Mouse (Mus musculus): ENCODE measurements around the gene Trak1. TPM values are rescaled to one million over a fixed set of nuclear protein-coding genes. Genes with fewer than 3 reads are reported as not detected.
"Not testable (repeated sequence)": the region's sequence is repeated elsewhere in the genome, so short reads cannot be mapped to it uniquely, and the experiment has no call there.

Trak1 gene
- polyA plus RNA-seq, 1 experiment from 2014 or later: 58.4 TPM

DNA sequence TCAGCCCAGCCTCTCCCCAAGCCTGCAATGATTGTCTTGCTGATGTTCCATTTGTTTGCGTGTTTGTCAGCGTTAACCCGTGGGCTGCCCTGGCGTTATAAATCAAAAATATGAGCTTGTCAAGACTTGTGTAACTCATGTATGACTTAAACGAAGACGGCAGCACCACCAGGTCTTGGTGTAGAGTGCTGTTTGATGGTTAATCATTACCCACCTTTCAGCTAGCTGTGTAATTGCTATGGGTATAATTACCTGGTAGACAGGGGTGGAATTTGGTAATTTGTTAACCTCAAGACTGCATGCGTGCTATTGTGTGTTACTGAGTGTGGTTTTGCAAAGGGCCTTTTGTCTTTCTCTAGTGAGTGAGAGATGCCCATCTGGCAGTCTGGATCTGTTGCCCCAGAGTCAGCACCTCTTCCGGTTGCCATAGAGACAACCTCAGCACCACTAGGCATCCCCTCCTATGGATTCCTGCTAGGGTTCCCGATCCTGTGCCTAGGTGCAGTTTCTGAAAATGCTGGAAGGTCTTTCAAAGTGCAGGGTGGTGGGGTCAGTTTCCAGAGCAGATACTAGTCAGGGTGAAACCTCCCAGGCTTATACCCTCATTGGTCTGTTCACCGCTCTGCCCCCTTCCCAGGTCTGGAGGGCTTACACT, 15.1 kb downstream of the Trak1 start:
- peaks cover 73% of the 10 kb centered on the region for H3K4me1 ChIP-seq (replicated peaks)
- WGBS: 11% methylated on average over 10 of the region's 10 CpGs
- no peak overlapping the region for H3K4me3 ChIP-seq
- no peaks in the 10 kb centered on the region for H3K36me3 ChIP-seq
- H3K27me3 ChIP-seq: no peaks in the 10 kb centered on the region
- H3K9me3 ChIP-seq: no peaks in the 10 kb centered on the region
- no peak overlapping the region for H3K9ac ChIP-seq
- H3K27ac ChIP-seq (replicated peaks): peak overlapping the region; percentile 83
- H3K4me2 ChIP-seq: 0 out of 2 replicates have a peak overlapping the region, but pooled peaks have one; percentile 3
- ATAC-seq (ENCODE audit: low FRiP score, low read depth): no peak

DNA sequence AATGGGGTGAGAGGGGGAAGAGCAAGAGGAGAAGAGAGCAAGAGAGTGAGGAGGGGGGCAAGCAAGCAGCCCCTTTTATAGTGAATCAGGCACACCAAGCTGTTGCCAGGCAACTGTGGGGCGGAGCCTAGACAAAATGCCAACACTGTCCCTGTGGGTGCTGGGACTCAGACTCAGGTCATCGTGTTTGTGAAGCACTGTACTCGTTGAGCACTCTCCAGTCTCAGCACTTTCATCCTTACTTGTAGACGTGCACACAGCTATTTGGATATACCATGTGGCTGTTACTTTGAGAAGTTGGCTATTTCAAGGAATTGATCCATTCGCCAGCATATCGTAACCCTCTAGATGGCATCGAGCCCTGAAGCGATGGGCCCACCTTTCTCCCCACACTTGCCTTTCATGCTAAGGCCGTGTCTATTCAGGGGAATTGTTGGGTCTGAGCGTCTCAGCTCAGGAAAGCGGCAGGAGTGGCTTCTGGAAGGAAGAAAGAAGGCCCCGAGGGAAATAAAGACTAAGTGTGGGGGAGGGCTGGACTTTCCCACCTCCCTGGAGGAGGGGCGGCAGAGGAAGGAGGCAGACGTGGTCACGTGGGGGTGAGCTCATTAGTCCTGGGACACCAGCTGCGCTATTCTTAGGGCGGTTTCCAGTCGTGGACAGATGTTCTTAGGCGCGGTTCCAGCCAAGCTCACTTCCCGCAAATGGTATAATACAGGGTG, 16.5 kb downstream of the Trak1 start:
- Histone ChIP-seq H3K4me2 (peak overlapping the region; percentile 52), H3K9ac (no peak overlapping the region; the same call in 1 of the 2 replicates), H3K9me3 (no peaks in the 10 kb centered on the region), H3K36me3 (no peaks in the 10 kb centered on the region), H3K27ac (replicated peaks) (peak overlapping the region; percentile 83), H3K4me1 (replicated peaks) (peaks cover 74% of the 10 kb centered on the region), H3K4me3 (peak overlapping the region; percentile 20), H3K27me3 (no peaks in the 10 kb centered on the region)
- WGBS: 2% methylated on average over 21 of the region's 21 CpGs
- ATAC-seq (ENCODE audit: low FRiP score, low read depth): peak; percentile 45

DNA sequence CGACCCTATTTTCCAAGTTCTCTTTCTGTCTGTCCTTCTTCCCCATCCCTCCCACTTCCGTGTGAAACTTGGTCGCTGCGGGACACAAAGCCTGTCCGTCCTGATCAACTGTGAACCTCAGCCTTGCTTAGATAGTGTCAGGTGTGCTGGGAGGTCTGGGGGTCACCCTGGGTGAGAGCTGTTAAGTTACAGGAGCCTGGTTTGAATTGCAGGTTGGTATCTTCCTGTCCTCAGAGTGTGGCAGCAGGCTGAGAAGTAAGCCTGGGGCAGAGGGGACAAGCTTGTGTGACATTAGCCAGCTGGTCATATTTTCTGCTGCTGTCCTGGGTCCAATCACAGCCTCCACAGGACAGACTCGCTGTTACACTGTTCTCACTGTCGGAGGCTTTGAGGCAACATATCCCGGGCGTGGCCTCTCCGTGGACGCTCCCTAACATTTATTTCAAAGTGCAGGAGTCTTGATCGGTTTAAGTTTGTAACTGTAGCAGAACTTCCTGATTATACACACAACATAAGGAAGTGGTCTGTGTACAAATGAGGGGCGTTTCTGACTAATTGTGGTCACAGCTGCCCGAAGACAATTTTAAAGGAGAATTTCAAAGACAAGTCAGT, 17.3 kb downstream of the Trak1 start:
- Histone ChIP-seq H3K9ac (peak overlapping the region; percentile 20; the same call in 1 of the 2 replicates), H3K4me1 (replicated peaks) (peaks cover 70% of the 10 kb centered on the region), H3K27ac (replicated peaks) (peak overlapping the region; percentile 83), H3K9me3 (no peaks in the 10 kb centered on the region), H3K4me2 (peak overlapping the region; percentile 52), H3K36me3 (no peaks in the 10 kb centered on the region), H3K27me3 (no peaks in the 10 kb centered on the region), H3K4me3 (peak overlapping the region; percentile 20)
- WGBS: 10% methylated on average over 14 of the region's 14 CpGs
- no peak for ATAC-seq (ENCODE audit: low FRiP score, low read depth)

DNA sequence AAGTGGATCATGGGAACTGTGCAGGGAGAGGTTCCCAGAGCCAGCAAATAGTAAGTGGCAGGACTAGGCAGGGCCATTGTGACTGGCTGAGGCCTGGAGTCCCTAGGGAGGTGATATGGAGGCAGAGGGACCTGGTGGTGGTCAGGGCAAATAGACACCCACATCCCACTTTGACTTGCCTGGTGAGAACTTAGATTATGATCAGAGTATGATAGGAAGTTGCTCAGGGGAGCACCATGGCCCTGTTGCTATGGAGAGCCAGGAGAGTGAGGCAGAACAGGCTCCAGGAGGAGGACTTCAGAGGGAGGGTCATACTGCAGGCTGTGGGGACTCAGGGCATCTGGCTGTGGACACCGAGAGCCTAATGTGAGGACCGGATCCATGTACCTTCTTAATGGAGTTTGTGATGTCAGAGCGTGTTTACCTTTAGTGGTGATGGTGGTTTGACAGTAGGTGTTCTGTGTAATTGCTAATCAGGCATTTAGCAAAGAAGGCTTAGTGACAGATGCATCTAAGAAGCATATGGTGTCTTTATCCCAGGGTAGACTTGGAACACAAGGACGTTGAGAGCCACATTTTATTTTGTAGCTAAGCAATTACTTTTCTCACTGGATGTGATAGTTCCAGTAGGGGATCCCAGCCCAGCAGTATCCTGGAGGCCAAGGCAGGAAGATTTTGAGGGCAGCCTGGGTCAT, 18.7 kb downstream of the Trak1 start:
- H3K9me3 ChIP-seq: no peaks in the 10 kb centered on the region
- peaks cover 63% of the 10 kb centered on the region for H3K4me1 ChIP-seq (replicated peaks)
- 54% methylated on average over 4 of the region's 4 CpGs for WGBS
- peak overlapping the region; percentile 52; the same call in 1 of the 2 replicates for H3K27ac ChIP-seq (replicated peaks)
- H3K4me2 ChIP-seq: no peak overlapping the region
- no peak overlapping the region for H3K9ac ChIP-seq
- H3K36me3 ChIP-seq: no peaks in the 10 kb centered on the region
- no peak for ATAC-seq (ENCODE audit: low FRiP score, low read depth)
- no peak overlapping the region for H3K4me3 ChIP-seq
- H3K27me3 ChIP-seq: no peaks in the 10 kb centered on the region

DNA sequence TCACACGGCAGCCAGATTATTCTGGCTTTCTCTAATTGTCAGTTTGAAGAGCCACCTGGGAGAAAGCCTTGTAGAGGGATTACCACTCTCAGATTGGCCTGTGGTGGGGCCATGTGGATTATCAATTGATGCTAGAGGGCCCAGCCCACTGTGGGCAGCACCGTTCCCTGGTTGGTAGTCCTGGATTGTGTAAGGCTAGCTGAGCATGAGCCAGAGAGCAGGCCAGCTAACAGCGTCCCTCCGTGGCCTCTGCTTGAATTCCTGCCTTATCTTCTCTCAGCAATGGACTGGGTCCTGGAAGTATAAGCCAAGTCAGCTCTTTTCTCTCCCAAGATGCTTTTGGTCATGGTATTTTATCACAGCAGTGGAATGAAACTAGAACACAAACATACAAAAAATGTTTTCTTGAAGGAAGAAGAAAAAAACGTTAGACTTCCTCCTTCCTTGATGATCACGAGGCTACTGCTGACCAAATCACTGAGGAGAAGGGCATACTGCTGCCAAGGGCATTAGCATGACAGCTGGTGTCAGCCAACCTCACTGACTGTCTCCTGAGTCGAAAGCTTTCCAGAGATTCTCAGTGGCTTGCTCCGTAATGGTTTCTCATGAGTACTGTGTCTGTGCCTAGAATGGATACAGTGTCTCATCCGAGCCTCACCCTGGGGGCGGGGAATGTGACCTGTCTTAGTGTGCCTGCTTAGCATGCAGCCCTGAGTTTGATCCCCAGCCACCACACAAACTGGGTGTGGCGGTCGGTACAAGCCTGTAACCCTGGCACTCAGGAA, 19.5 kb downstream of the Trak1 start:
- H3K4me2 ChIP-seq: no peak overlapping the region
- ATAC-seq (ENCODE audit: low FRiP score, low read depth): no peak
- no peaks in the 10 kb centered on the region for H3K36me3 ChIP-seq
- no peaks in the 10 kb centered on the region for H3K27me3 ChIP-seq
- H3K27ac ChIP-seq (replicated peaks): peak overlapping the region; percentile 52
- H3K9ac ChIP-seq: no peak overlapping the region
- H3K4me1 ChIP-seq (replicated peaks): peaks cover 61% of the 10 kb centered on the region
- WGBS: 46% methylated on average over 12 of the region's 12 CpGs
- no peak overlapping the region for H3K4me3 ChIP-seq
- H3K9me3 ChIP-seq: no peaks in the 10 kb centered on the region

DNA sequence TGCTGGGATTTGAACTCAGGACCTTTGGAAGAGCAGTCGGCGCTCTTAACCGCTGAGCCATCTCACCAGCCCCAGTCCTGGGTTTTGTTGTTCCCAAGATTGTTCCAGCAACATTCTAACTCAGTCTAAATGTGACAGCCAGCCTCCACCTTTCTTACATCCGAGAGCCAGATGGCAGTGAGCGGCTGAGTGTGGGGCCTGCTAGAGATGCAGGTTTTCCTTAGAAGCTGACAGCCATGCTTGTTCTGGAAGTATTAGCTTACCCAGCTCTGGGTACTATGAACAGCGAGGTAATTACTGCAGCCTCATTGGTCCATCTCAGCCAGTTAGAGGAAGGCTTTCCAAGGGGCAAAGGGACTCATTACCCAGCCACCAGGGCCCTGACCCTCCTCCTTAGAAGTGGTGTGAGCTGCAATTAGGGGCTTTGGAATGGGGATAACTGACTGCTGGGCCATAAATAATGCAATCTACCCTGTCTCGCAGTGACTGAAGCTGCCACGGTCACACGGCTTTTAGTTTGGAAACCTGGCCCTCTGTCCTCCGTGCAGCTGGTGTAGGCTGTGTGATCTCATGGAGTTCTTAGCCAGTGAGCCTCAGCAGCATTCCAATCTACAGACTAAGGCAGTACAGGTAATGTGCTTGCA, 22.1 kb downstream of the Trak1 start:
- Histone ChIP-seq H3K4me1 (replicated peaks) (peaks cover 35% of the 10 kb centered on the region), H3K27ac (replicated peaks) (0 out of 2 replicates have a peak overlapping the region, but pooled peaks have one; percentile 25), H3K4me2 (no peak overlapping the region), H3K36me3 (no peaks in the 10 kb centered on the region), H3K9me3 (no peaks in the 10 kb centered on the region), H3K4me3 (no peak overlapping the region), H3K9ac (no peak overlapping the region), H3K27me3 (no peaks in the 10 kb centered on the region)
- WGBS: 62% methylated on average over 10 of the region's 10 CpGs
- peak; percentile 49 for ATAC-seq (ENCODE audit: low FRiP score, low read depth)

DNA sequence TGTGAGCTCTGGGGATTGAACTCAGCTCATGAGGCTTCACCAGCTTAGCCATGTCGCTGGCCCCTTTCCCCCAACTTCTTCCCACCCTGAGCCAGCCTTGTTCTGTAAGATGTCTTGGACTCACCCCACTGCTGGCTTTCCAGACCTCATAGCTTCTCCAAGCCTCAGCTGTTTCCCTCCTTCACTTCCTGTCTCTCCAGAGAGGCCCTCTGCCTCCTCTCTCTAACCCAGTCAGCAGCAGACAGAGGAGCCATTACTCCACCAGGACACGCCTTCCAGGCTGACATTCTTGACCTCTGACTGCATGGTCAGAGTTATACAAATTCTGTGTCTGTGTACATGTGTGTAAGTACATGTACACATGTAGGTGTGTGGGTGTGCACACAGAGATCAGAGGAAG, 23.1 kb downstream of the Trak1 start:
- no peaks in the 10 kb centered on the region for H3K36me3 ChIP-seq
- no peak overlapping the region for H3K4me3 ChIP-seq
- peaks cover 27% of the 10 kb centered on the region for H3K4me1 ChIP-seq (replicated peaks)
- H3K9me3 ChIP-seq: no peaks in the 10 kb centered on the region
- 88% methylated on average over 2 of the region's 2 CpGs for WGBS
- no peak overlapping the region for H3K27ac ChIP-seq (replicated peaks)
- no peak overlapping the region for H3K4me2 ChIP-seq
- no peaks in the 10 kb centered on the region for H3K27me3 ChIP-seq
- no peak for ATAC-seq (ENCODE audit: low FRiP score, low read depth)
- H3K9ac ChIP-seq: no peak overlapping the region

DNA sequence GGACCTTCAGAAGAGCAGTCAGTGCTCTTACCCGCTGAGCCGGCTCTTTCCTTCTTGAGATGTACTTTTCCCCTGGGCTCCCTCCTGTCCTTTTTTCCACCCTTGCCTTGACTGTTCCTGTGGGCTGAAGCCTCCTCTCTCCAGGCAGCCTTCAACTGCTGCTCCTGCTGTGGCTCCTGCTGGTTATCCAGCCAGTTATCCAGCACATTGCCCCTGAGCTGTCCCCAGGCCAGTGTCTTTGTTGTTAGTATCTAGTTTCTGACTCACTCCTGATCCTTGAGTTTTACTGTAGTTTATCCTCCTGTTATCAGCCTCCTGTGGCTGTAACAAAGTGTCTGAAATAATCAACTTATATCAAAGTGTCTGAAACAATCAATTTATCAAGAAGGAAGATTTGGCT, 23.8 kb downstream of the Trak1 start:
- no peak for ATAC-seq (ENCODE audit: low FRiP score, low read depth)
- no peaks in the 10 kb centered on the region for H3K36me3 ChIP-seq
- H3K4me1 ChIP-seq (replicated peaks): peaks cover 20% of the 10 kb centered on the region
- H3K4me3 ChIP-seq: no peak overlapping the region
- H3K27ac ChIP-seq (replicated peaks): no peak overlapping the region
- no peaks in the 10 kb centered on the region for H3K9me3 ChIP-seq
- no peak overlapping the region for H3K4me2 ChIP-seq
- no peaks in the 10 kb centered on the region for H3K27me3 ChIP-seq
- no peak overlapping the region for H3K9ac ChIP-seq
- WGBS: 92% methylated on average over 2 of the region's 2 CpGs

DNA sequence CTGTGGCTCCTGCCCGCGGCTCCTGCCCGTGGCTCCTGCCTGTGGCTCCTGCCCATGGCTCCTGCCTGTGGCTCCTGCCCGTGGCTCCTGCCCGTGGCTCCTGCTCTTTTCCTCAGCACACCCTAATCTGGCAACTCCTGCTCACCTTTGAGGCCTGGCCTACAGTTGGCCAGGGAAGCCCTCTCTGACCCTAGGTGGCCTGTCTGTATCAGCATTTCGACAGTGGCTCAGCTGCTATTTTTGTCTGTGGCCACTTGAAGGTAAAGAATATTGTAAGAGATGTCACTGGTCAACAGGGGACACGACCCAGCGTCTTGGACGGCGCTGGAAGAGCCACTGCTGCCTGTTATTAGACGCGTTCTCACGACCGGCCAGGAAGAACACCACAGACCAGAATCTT, 24.7 kb downstream of the Trak1 start:
- H3K9me3 ChIP-seq: no peaks in the 10 kb centered on the region
- H3K4me2 ChIP-seq: no peak overlapping the region
- H3K9ac ChIP-seq: no peak overlapping the region
- no peaks in the 10 kb centered on the region for H3K36me3 ChIP-seq
- ATAC-seq (ENCODE audit: low FRiP score, low read depth): no peak
- H3K27ac ChIP-seq (replicated peaks): no peak overlapping the region
- H3K4me3 ChIP-seq: no peak overlapping the region
- peaks cover 11% of the 10 kb centered on the region for H3K4me1 ChIP-seq (replicated peaks)
- H3K27me3 ChIP-seq: no peaks in the 10 kb centered on the region
- 98% methylated on average over 14 of the region's 14 CpGs for WGBS

DNA sequence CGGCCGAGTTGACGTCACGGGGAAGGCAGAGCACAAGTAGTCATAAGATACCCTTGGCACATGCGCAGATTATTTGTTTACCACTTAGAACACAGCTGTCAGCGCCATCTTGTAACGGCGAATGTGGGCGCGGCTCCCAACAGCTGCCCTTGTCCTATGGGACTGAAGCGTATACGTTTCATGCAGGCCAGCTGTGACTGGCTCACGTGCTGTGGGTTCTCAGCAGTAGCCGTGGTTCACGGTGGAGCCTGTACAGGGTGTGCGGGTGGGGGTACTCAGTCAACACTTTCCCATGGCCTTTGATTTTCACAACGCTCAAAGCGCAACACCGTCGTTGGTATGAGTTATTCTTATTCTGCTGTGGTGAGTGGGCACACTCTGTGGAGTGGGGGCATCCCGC, 31.0 kb downstream of the Trak1 start:
- 96% methylated on average over 17 of the region's 21 CpGs for WGBS

DNA sequence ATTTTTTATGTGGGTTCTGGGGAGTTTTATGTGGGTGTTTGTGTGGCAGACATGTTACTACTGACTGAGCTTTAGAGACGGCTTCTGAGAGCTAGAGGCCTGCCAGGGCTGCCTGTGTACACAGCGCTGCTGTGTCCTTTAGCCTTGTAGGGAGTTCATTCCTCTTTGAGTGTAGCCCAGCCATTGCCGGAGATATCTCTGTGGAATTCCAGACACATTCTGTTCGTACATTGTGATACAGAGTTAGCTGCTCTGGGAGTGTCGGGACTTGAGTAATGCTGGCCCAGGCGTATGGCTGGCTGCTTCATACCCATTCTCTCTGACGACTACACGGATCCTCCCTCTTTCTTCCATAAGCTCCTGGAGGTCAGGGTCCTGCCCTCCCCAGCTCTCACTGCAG, 31.9 kb downstream of the Trak1 start:
- Histone ChIP-seq H3K9me3 (no peaks in the 10 kb centered on the region), H3K36me3 (no peaks in the 10 kb centered on the region), H3K27ac (replicated peaks) (peak overlapping the region; percentile 30; the same call in 1 of the 2 replicates), H3K27me3 (no peaks in the 10 kb centered on the region), H3K4me2 (no peak overlapping the region), H3K9ac (no peak overlapping the region), H3K4me3 (no peak overlapping the region), H3K4me1 (replicated peaks) (peaks cover 48% of the 10 kb centered on the region)
- peak; percentile 20; the same call in 1 of the 2 replicates for ATAC-seq (ENCODE audit: low FRiP score, low read depth)
- 58% methylated on average over 8 of the region's 8 CpGs for WGBS

More for the DNA sequence above, 31.0 kb downstream of the Trak1 start:
- not testable (repeated sequence) for H3K4me3 ChIP-seq; H3K36me3 ChIP-seq; H3K27ac ChIP-seq (replicated peaks); ATAC-seq (ENCODE audit: low FRiP score, low read depth); H3K4me2 ChIP-seq; H3K9me3 ChIP-seq; H3K27me3 ChIP-seq; H3K9ac ChIP-seq
- H3K4me1 ChIP-seq (replicated peaks): peaks cover 40% of the 10 kb centered on the region
